Mouse (Mus musculus) lung, postnatal 0 days (tissue): ENCODE results near the gene Myog.

ENCODE experiments used
- CTCF ChIP-seq: IDR thresholded peaks from 2 replicates; pipeline ENCODE4 v1.5.1; 2016; ENCODE audit warnings: antibody characterized with exemption, mild to moderate bottlenecking
- EP300 ChIP-seq: IDR thresholded peaks from 2 replicates; pipeline ENCODE4 v1.6.1; 2016; ENCODE audit warnings: antibody characterized with exemption, mild to moderate bottlenecking, control low read depth

DNA sequence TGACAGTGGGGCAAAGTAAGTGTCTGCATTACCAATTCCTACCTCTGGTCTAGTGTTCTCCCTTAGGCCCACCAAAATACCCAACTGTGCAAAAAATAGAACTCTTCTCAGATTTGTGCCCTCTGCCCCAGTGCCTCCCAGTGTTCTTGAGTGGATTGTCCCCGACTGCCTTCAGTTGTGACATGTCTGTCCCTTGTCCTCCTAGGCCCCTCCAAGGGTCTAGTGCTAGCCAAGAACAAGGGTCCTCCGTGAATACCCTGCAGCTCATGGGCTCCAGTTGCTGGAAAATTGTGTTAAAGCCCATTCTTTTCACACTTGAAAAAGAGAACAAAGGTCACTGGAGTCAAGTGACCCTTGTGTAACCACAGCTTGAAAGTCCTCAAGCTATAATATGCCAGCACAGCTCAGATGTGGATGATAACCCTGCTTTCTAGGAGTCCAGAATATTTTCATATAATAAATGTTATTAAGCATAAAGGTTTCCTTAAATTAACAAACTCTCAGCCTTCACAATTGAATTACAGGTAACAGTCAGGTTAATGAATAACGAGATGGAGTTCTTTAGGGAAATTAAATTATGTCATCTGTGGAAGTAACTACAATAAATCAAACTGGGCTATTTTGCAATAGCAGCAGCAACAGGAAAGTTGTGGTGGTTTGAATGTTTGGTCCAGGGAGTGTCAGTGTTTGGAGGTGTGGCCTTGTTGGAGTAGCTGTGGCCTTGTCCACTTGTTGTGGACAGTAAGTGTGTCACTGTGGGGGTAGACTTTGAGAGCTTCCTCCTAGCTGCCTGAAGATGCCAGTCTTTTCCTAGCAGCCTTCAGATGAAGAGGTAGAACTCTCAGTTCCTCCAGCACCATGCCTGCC is 4.2 kb downstream of the Myog start:
- TF ChIP-seq CTCF (no peak; the same call in 1 of the 2 replicates), EP300 (peak; percentile 59)
